Mouse (Mus musculus): ENCODE measurements around the gene Camta1.

Camta1 gene

GRCm38 (mm10) chr4:151861806-151862739 is at the start of gene Camta1:
Gene Camta1, minus strand, starts transcription at chr4:151861876.
- DNase-seq: peak; percentile 99 to 100

- no peak for DNase-seq
Measured at GRCm38 (mm10) chr4:151908809-151909208, 47.1 kb upstream of the Camta1 start.

GRCm38 (mm10) chr4:151907577-151908343 is 46.1 kb upstream of the Camta1 start:
- DNase-seq: peak in 1 of 2 experiments; percentile 11

- no peak for DNase-seq
Measured at GRCm38 (mm10) chr4:151905621-151906020, 43.9 kb upstream of the Camta1 start.

- peak; percentile 57 to 66 for DNase-seq
Measured at GRCm38 (mm10) chr4:151904098-151904497, 42.4 kb upstream of the Camta1 start.

- DNase-seq: peak; percentile 32 to 62
Measured at GRCm38 (mm10) chr4:151902689-151903241, 41.1 kb upstream of the Camta1 start.

GRCm38 (mm10) chr4:151902046-151902688 is 40.5 kb upstream of the Camta1 start:
- DNase-seq: peak in 1 of 2 experiments; percentile 8

- DNase-seq: peak; percentile 19 to 22
Measured at GRCm38 (mm10) chr4:151901422-151901821, 39.7 kb upstream of the Camta1 start.

GRCm38 (mm10) chr4:151900735-151901134 is 39.1 kb upstream of the Camta1 start:
- no peak for DNase-seq

- DNase-seq: no peak
Measured at GRCm38 (mm10) chr4:151899707-151900384, 38.2 kb upstream of the Camta1 start.

GRCm38 (mm10) chr4:151898600-151899245 is 37.0 kb upstream of the Camta1 start:
- DNase-seq: no peak

- no peak for DNase-seq
Measured at GRCm38 (mm10) chr4:151897069-151897617, 35.5 kb upstream of the Camta1 start.

- DNase-seq: no peak
Measured at GRCm38 (mm10) chr4:151895624-151896023, 33.9 kb upstream of the Camta1 start.

GRCm38 (mm10) chr4:151894926-151895325 is 33.2 kb upstream of the Camta1 start:
- DNase-seq: no peak

GRCm38 (mm10) chr4:151893241-151893640 is 31.6 kb upstream of the Camta1 start:
- DNase-seq: peak; percentile 29 to 45

- no peak for DNase-seq
Measured at GRCm38 (mm10) chr4:151881590-151881989, 19.9 kb upstream of the Camta1 start.

- no peak for DNase-seq
Measured at GRCm38 (mm10) chr4:151880044-151880690, 18.5 kb upstream of the Camta1 start.

GRCm38 (mm10) chr4:151876400-151876799 is 14.7 kb upstream of the Camta1 start:
- DNase-seq: peak; percentile 14

- no peak for DNase-seq
Measured at GRCm38 (mm10) chr4:151863511-151863910, 1.8 kb upstream of the Camta1 start.

GRCm38 (mm10) chr4:151861471-151861805 is 238 bp downstream of the Camta1 start:
- no peak for DNase-seq

All from kidney, postnatal 4 days (tissue).